Mouse (Mus musculus) limb, embryonic 14.5 days (tissue): ENCODE measurements around the gene Tgoln1. TPM values are rescaled to one million over a fixed set of nuclear protein-coding genes. Genes with fewer than 3 reads are reported as not detected.

Source experiments
- ATAC-seq: fragments of 200-750 bp; cut with Nextera tagmentation; 2 replicates; pipeline ENCODE4 v1.8.0; 2017; ENCODE audit warnings: low read depth, moderate number of reproducible peaks, moderate TSS enrichment; ENCODE audit not compliant: low FRiP score
- DNase-seq: peaks from one replicate; pipeline ENCODE4 v3.0.0-alpha.2; 2015; ENCODE audit warnings: low spot score
- H3K27ac ChIP-seq: fragments of 300-500 bp; sonication (generic); replicated peaks from 2 replicates; pipeline ENCODE4 v1.5.1; 2014; ENCODE audit warnings: low read depth, mild to moderate bottlenecking, low read length, moderate library complexity, mixed read lengths
- H3K27me3 ChIP-seq: fragments of 300-500 bp; sonication (generic); 2 replicates; pipeline ENCODE4 v1.6.1; 2014; ENCODE audit warnings: low read length, mixed read lengths; ENCODE audit not compliant: control insufficient read depth, insufficient read depth
- H3K36me3 ChIP-seq: fragments of 300-500 bp; sonication (generic); 2 replicates; pipeline ENCODE4 v1.6.1; 2014; ENCODE audit warnings: mild to moderate bottlenecking, low read length, moderate library complexity, mixed read lengths; ENCODE audit not compliant: control insufficient read depth, insufficient read depth
- H3K4me1 ChIP-seq: fragments of 300-500 bp; sonication (generic); 2 replicates; pipeline ENCODE4 v1.6.1; 2014; ENCODE audit warnings: antibody characterized with exemption, low read length, mixed read lengths; ENCODE audit not compliant: control insufficient read depth, insufficient read depth
- H3K4me2 ChIP-seq: fragments of 300-500 bp; sonication (generic); replicated peaks from 2 replicates; pipeline ENCODE4 v1.6.1; 2014; ENCODE audit warnings: low read depth, mild to moderate bottlenecking, low read length, moderate library complexity; ENCODE audit not compliant: severe bottlenecking
- H3K4me3 ChIP-seq: fragments of 300-500 bp; sonication (generic); replicated peaks from 2 replicates; pipeline ENCODE4 v1.5.1; 2014; ENCODE audit warnings: low read length
- H3K9ac ChIP-seq: fragments of 300-500 bp; sonication (generic); 2 replicates; pipeline ENCODE4 v1.6.1; 2014; ENCODE audit warnings: mild to moderate bottlenecking, low read depth, low read length, moderate library complexity; ENCODE audit not compliant: severe bottlenecking
- H3K9me3 ChIP-seq: fragments of 300-500 bp; sonication (generic); 2 replicates; pipeline ENCODE4 v1.6.1; 2016; ENCODE audit warnings: low read length; ENCODE audit not compliant: control insufficient read depth
- POLR2A ChIP-seq: fragments of 200-500 bp; IDR thresholded peaks from 2 replicates; pipeline ENCODE4 v1.8.0; 2012; ENCODE audit warnings: inconsistent platforms, mild to moderate bottlenecking, moderate library complexity, borderline replicate concordance; ENCODE audit not compliant: insufficient read depth, insufficient read length; ENCODE audit errors: extremely low read depth
- WGBS: fragments of 180-500 bp; shearing (Covaris S2); extraction: QIAGEN DNeasy Blood & Tissue Kit; methylation state at CpG from one replicate; pipeline ENCODE4 v1.1.7; 2014; 5-methylcytosine and 5-hydroxymethylcytosine counted together
- polyA plus RNA-seq, 2 experiments: library from polyadenylated mRNA; depleted of rRNA in 1 of 2; stranded (reverse) in 1 of 2; unstranded in 1 of 2; fragments of >200 nt; fragmentation: Nextera tagmentation in 1 of 2; extraction: Ambion mirVana in 1 of 2; gene quantifications; 2 replicates each; pipeline versions ENCODE4 v1.2.1 to v1.2.3; 2012 to 2014

The Tgoln1 gene
- polyA plus RNA-seq, 2 experiments = 19.4 to 27.6 TPM

DNA sequence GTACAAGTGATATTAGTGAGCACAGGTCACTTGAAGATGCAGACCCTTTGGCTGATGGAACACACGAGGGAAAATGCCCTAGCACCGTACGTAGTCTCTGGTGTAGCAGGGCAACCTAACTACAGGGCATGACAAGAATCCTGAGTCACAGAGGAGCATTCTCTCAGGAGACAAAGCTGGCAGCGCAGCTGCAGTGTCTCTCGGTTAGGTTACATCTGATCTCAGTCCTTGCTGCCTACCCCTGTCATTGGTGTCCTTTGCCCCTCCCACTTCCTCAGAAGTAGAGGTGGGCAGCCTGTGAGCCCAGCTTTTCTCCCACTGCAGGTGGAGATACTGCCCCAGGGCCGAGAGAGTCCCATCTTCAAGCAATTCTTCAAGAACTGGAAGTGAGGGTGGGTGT, 54.3 kb downstream of the Tgoln1 start:
- no peak for ATAC-seq
- Histone ChIP-seq H3K4me2 (no peak overlapping the region), H3K27ac (no peak overlapping the region), H3K9ac (no peak overlapping the region), H3K4me3 (no peak overlapping the region), H3K36me3 (0 out of 2 replicates have a peak, but pooled peaks cover 2% of the 10 kb centered on the region), H3K9me3 (no peaks in the 10 kb centered on the region), H3K27me3 (no peaks in the 10 kb centered on the region), H3K4me1 (peaks cover 4% of the 10 kb centered on the region)
- DNase-seq = no peak
- TF ChIP-seq POLR2A = no peak
- WGBS = 41% methylated on average over 6 of the region's 6 CpGs

DNA sequence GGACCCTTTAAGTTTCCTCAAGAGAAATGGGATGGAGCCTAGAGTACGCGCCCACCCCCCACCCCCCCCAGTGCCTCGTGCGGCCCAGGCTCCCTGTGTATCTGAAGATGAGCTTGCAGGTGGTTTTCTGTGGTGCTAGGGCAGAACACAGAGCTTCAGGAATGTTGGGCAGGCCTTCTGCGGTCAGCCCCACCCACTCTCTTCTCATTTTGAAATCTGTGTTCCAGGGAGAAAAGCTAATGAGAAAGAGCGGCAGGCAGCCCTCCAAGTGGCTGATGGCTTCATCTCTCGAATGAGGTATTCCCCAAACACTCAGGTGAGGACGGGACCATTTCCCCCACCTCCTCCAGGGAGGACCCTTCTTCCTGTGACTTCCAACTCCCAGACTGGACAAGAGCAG, 56.0 kb downstream of the Tgoln1 start:
- WGBS = 75% methylated on average over 8 of the region's 8 CpGs
- Histone ChIP-seq H3K4me1 (peaks cover 4% of the 10 kb centered on the region), H3K27ac (no peak overlapping the region), H3K36me3 (no peaks in the 10 kb centered on the region), H3K27me3 (no peaks in the 10 kb centered on the region), H3K4me2 (no peak overlapping the region), H3K9me3 (no peaks in the 10 kb centered on the region), H3K4me3 (no peak overlapping the region), H3K9ac (no peak overlapping the region)
- DNase-seq = no peak
- no peak for TF ChIP-seq POLR2A
- no peak for ATAC-seq

Other genes with a start within 250 kb of the Tgoln1 start
- gene Vamp5, start 236.5 kb downstream of the Tgoln1 start, polyA plus RNA-seq (2012; rRNA removed) = 14.5 and 16.6 TPM in 2 replicates
- gene Vamp5, start 236.5 kb downstream of the Tgoln1 start, polyA plus RNA-seq (2014; fragmentation: Nextera tagmentation; extraction: Ambion mirVana) = 20.8 and 24.5 TPM in 2 replicates
- 110 and 125 TPM in 2 replicates for gene Vamp8, start 226.3 kb downstream of the Tgoln1 start, polyA plus RNA-seq (2012; rRNA removed)
- gene Vamp8, start 226.3 kb downstream of the Tgoln1 start, polyA plus RNA-seq (2014; fragmentation: Nextera tagmentation; extraction: Ambion mirVana) = 163 and 173 TPM in 2 replicates
- 44.9 and 59.8 TPM in 2 replicates for gene Ggcx, start 202.7 kb downstream of the Tgoln1 start, polyA plus RNA-seq (2012; rRNA removed)
- 15.3 and 18.4 TPM in 2 replicates for gene Ggcx, start 202.7 kb downstream of the Tgoln1 start, polyA plus RNA-seq (2014; fragmentation: Nextera tagmentation; extraction: Ambion mirVana)
- 252 and 285 TPM in 2 replicates for gene Mat2a, start 177.4 kb downstream of the Tgoln1 start, polyA plus RNA-seq (2012; rRNA removed)
- gene Mat2a, start 177.4 kb downstream of the Tgoln1 start, polyA plus RNA-seq (2014; fragmentation: Nextera tagmentation; extraction: Ambion mirVana) = 352 and 392 TPM in 2 replicates
- 0.36 and 0.43 TPM in 2 replicates for gene Sh2d6, start 95.3 kb downstream of the Tgoln1 start, polyA plus RNA-seq (2012; rRNA removed)
- not detected in 2 replicates for gene Sh2d6, start 95.3 kb downstream of the Tgoln1 start, polyA plus RNA-seq (2014; fragmentation: Nextera tagmentation; extraction: Ambion mirVana)
- gene Capg, start 72.6 kb downstream of the Tgoln1 start, polyA plus RNA-seq (2012; rRNA removed) = 29.2 and 30.9 TPM in 2 replicates
- 80.7 and 86.6 TPM in 2 replicates for gene Capg, start 72.6 kb downstream of the Tgoln1 start, polyA plus RNA-seq (2014; fragmentation: Nextera tagmentation; extraction: Ambion mirVana)
- gene Elmod3, start 18.6 kb downstream of the Tgoln1 start, polyA plus RNA-seq (2012; rRNA removed) = 13.7 and 18.6 TPM in 2 replicates
- 19.4 and 20.3 TPM in 2 replicates for gene Elmod3, start 18.6 kb downstream of the Tgoln1 start, polyA plus RNA-seq (2014; fragmentation: Nextera tagmentation; extraction: Ambion mirVana)
- 8.8 and 10.7 TPM in 2 replicates for gene Retsat, start 18.5 kb downstream of the Tgoln1 start, polyA plus RNA-seq (2012; rRNA removed)
- 16.1 and 19.0 TPM in 2 replicates for gene Retsat, start 18.5 kb downstream of the Tgoln1 start, polyA plus RNA-seq (2014; fragmentation: Nextera tagmentation; extraction: Ambion mirVana)
- gene Tcf7l1, start 172.3 kb upstream of the Tgoln1 start, polyA plus RNA-seq (2012; rRNA removed) = 78.1 and 103 TPM in 2 replicates
- 47.9 and 54.9 TPM in 2 replicates for gene Tcf7l1, start 172.3 kb upstream of the Tgoln1 start, polyA plus RNA-seq (2014; fragmentation: Nextera tagmentation; extraction: Ambion mirVana)